Mouse (Mus musculus): ENCODE data around the gene 1700011L22Rik. TPM values are rescaled to one million over a fixed set of nuclear protein-coding genes. Genes with fewer than 3 reads are reported as not detected.

The 1700011L22Rik gene
- polyA plus RNA-seq, 1 experiment from 2014 or later, result not detected

Other genes starting within 250 kb of the 1700011L22Rik start
- gene Zfp827, start 220.1 kb downstream of the 1700011L22Rik start, polyA plus RNA-seq (2016; fragmentation: Nextera tagmentation; extraction: Ambion mirVana), result 6.5 and 8.2 TPM in 2 replicates
- 8.0 and 9.6 TPM in 2 replicates for gene Mmaa, start 46.4 kb upstream of the 1700011L22Rik start, polyA plus RNA-seq (2016; fragmentation: Nextera tagmentation; extraction: Ambion mirVana)
- gene Smad1, start 150.9 kb upstream of the 1700011L22Rik start, polyA plus RNA-seq (2016; fragmentation: Nextera tagmentation; extraction: Ambion mirVana), result 41.5 and 42.8 TPM in 2 replicates

All from embryonic facial prominence, embryonic 10.5 days (tissue).